Mouse (Mus musculus) 416B (cell line): ENCODE measurements around the gene Dnajc4.

Experiments
- DNase-seq: peaks from one replicate; pipeline ENCODE4 v3.0.0; 2011; ENCODE audit warnings: low read depth

Gene Dnajc4

GRCm38 (mm10) chr19:6992011-6992858 lies at the start of gene Dnajc4:
Gene Dnajc4 (minus strand): TSS chr19:6992572.
- DNase-seq: peak; percentile 99

- no peak for DNase-seq
Measured at GRCm38 (mm10) chr19:7041171-7041570, 48.8 kb upstream of the Dnajc4 start.

GRCm38 (mm10) chr19:7040637-7041130 lies 48.3 kb upstream of the Dnajc4 start:
- DNase-seq: no peak

- peak; percentile 100 for DNase-seq
Measured at GRCm38 (mm10) chr19:7039841-7040636, 47.7 kb upstream of the Dnajc4 start, which contains the start of gene Stip1. Gene Stip1 (minus strand): TSS chr19:7039967.

GRCm38 (mm10) chr19:7039088-7039720 lies 46.8 kb upstream of the Dnajc4 start:
- peak; percentile 59 for DNase-seq

GRCm38 (mm10) chr19:7034006-7034405 lies 41.6 kb upstream of the Dnajc4 start:
- no peak for DNase-seq

GRCm38 (mm10) chr19:7029531-7029930 lies 37.2 kb upstream of the Dnajc4 start:
- no peak for DNase-seq

GRCm38 (mm10) chr19:7020224-7020641 lies 27.9 kb upstream of the Dnajc4 start:
- DNase-seq: peak; percentile 84

GRCm38 (mm10) chr19:7019191-7019590 lies 26.8 kb upstream of the Dnajc4 start, which contains the start of gene Fermt3:
Gene Fermt3 (minus strand): TSS chr19:7019469.
- peak; percentile 94 for DNase-seq

- no peak for DNase-seq
Measured at GRCm38 (mm10) chr19:7018546-7018945, 26.2 kb upstream of the Dnajc4 start.

GRCm38 (mm10) chr19:7017541-7018457 lies 25.4 kb upstream of the Dnajc4 start:
- peak; percentile 83 for DNase-seq

- no peak for DNase-seq
Measured at GRCm38 (mm10) chr19:7014481-7015135, 22.2 kb upstream of the Dnajc4 start.

GRCm38 (mm10) chr19:7013984-7014383 lies 21.6 kb upstream of the Dnajc4 start:
- DNase-seq: no peak

GRCm38 (mm10) chr19:7012426-7012825 lies 20.1 kb upstream of the Dnajc4 start:
- no peak for DNase-seq

GRCm38 (mm10) chr19:7006892-7007593 lies 14.7 kb upstream of the Dnajc4 start:
- DNase-seq: no peak

GRCm38 (mm10) chr19:6999360-7000063 lies 7.1 kb upstream of the Dnajc4 start:
- DNase-seq: no peak

GRCm38 (mm10) chr19:6997721-6998290 lies 5.4 kb upstream of the Dnajc4 start:
- DNase-seq: no peak

GRCm38 (mm10) chr19:6996006-6996405 lies 3.6 kb upstream of the Dnajc4 start, which contains the start of the genes Nudt22 and Trpt1:
Gene Nudt22 (minus strand): TSS chr19:6996117.
Gene Trpt1 (plus strand): TSS chr19:6996131.
- DNase-seq: peak; percentile 87
